ENCODE assay signal across 9 mouse cellular contexts in genomic region chr17:71986456-71986855, GRCm38 (mm10).
DNase-seq lines count a peak whose midpoint lies in the region; ATAC-seq lines count a peak whose summit lies in the region.
"Had no signal": no experiment of that assay in that cellular context is flagged by ENCODE, and none has a peak within 500 bp of the region (broad histone marks: within the 10 kb centered on the region; RNA-seq: fewer than 3 reads in every experiment).

No protein-coding gene starts in this region.

- H3K9me3 ChIP-seq in heart, embryonic 15.5 days (replicated peaks) = no peaks in the 10 kb centered on the region
- no peaks in the 10 kb centered on the region for H3K9me3 ChIP-seq in hindbrain, embryonic 16.5 days (ENCODE audit: control insufficient read depth, low read length)

- no peak overlapping the region for H3K27ac ChIP-seq in heart, embryonic 15.5 days
- H3K27ac ChIP-seq in hindbrain, embryonic 16.5 days (ENCODE audit: low read depth, low read length) = 0 out of 2 replicates have a peak overlapping the region, but pooled peaks have one; percentile 16
- H3K27ac ChIP-seq: layer of hippocampus, adult 2 months had no signal

- H3K36me3 ChIP-seq in heart, embryonic 15.5 days = no peaks in the 10 kb centered on the region
- no peaks in the 10 kb centered on the region for H3K36me3 ChIP-seq in hindbrain, embryonic 16.5 days (ENCODE audit: control insufficient read depth, insufficient read depth, low read length)

- WGBS in heart, embryonic 15.5 days = 36% methylated on average over 9 of the region's 9 CpGs
- WGBS in hindbrain, embryonic 16.5 days = 43% methylated on average over 9 of the region's 9 CpGs

- H3K4me2 ChIP-seq in heart, embryonic 15.5 days = 0 out of 2 replicates have a peak overlapping the region, but pooled peaks have one; percentile 30
- no peak overlapping the region for H3K4me2 ChIP-seq in hindbrain, embryonic 16.5 days (ENCODE audit: low read length)

- no peak for DNase-seq in heart, postnatal 36 days
- DNase-seq in T-cell, adult 2 months (ENCODE audit: low spot score) = peak; percentile 41
- no peak for DNase-seq in gastrocnemius, postnatal 4 days (ENCODE audit: low spot score in 2 of 2)
- DNase-seq in ovary, postnatal 36 days (ENCODE audit: low spot score) = no peak
- DNase-seq in testis, postnatal 10 days (ENCODE audit: low spot score) = no peak

- 0 out of 2 replicates have a peak, but pooled peaks cover 5% of the 10 kb centered on the region for H3K4me1 ChIP-seq in heart, embryonic 15.5 days (replicated peaks)
- peaks cover 17% of the 10 kb centered on the region for H3K4me1 ChIP-seq in hindbrain, embryonic 16.5 days (ENCODE audit: control insufficient read depth, insufficient read depth, low read depth, low read length)

- intact Hi-C loops in heart, postnatal 36 days (cut with DNase I) = no loop called here

- ATAC-seq in heart, embryonic 15.5 days (replicated peaks; ENCODE audit: insufficient number of reproducible peaks, insufficient read depth, low FRiP score, low read depth) = no peak
- ATAC-seq in hindbrain, embryonic 16.5 days = 0 out of 2 replicates have a peak, but pooled peaks have one; percentile 48
- 0 out of 2 replicates have a peak, but pooled peaks have one; percentile 33 for ATAC-seq in megakaryocyte-erythroid progenitor cell, adult 5-6 weeks (replicated peaks; ENCODE audit: low FRiP score, low TSS enrichment, poor library complexity, severe bottlenecking)

- H3K9ac ChIP-seq in heart, embryonic 15.5 days = no peak overlapping the region
- H3K9ac ChIP-seq in hindbrain, embryonic 16.5 days (ENCODE audit: low read depth, low read length) = peak overlapping the region; percentile 14; the same call in 1 of the 2 replicates

- no peak overlapping the region for H3K4me3 ChIP-seq in heart, embryonic 15.5 days
- H3K4me3 ChIP-seq in hindbrain, embryonic 16.5 days (ENCODE audit: low read length) = no peak overlapping the region
- H3K4me3 ChIP-seq: layer of hippocampus, adult 2 months had no signal

- no peaks in the 10 kb centered on the region for H3K27me3 ChIP-seq in heart, embryonic 15.5 days
- H3K27me3 ChIP-seq in hindbrain, embryonic 16.5 days (replicated peaks; ENCODE audit: control insufficient read depth, insufficient read depth, low read length) = no peaks in the 10 kb centered on the region; the same call in 1 of the 2 replicates
